Mouse (Mus musculus) small intestine, adult 2 months (tissue): ENCODE measurements around the gene Tff1. TPM values are rescaled to one million over a fixed set of nuclear protein-coding genes. Genes with fewer than 3 reads are reported as not detected.

Experiments
- H3K27ac ChIP-seq: fragments of 200-500 bp; 2 replicates; pipeline ENCODE4 v1.5.1; 2012; ENCODE audit warnings: low read depth, low read length, control low read depth, inconsistent platforms; ENCODE audit not compliant: insufficient read depth
- H3K27me3 ChIP-seq: fragments of 200-500 bp; 2 replicates; pipeline ENCODE4 v1.6.1; 2012; ENCODE audit warnings: mild to moderate bottlenecking, moderate library complexity, low read length, inconsistent platforms; ENCODE audit not compliant: control insufficient read depth, insufficient read depth
- H3K36me3 ChIP-seq: fragments of 200-500 bp; 2 replicates; pipeline ENCODE4 v1.6.1; 2012; ENCODE audit warnings: mild to moderate bottlenecking, low read length, control low read depth, inconsistent platforms; ENCODE audit not compliant: control insufficient read depth, insufficient read depth
- H3K4me1 ChIP-seq: fragments of 200-500 bp; 2 replicates; pipeline ENCODE4 v1.6.1; 2012; ENCODE audit warnings: low read length, inconsistent platforms, mixed read lengths; ENCODE audit not compliant: control insufficient read depth, insufficient read depth, insufficient read length
- H3K4me3 ChIP-seq: fragments of 200-500 bp; 2 replicates; pipeline ENCODE4 v1.5.1; 2012; ENCODE audit warnings: low read depth, mild to moderate bottlenecking, control low read depth, inconsistent platforms, low read length, moderate library complexity
- CTCF ChIP-seq: fragments of 200-500 bp; IDR thresholded peaks from 2 replicates; pipeline ENCODE4 v1.5.1; 2012; ENCODE audit warnings: low read depth, mild to moderate bottlenecking, control low read depth, inconsistent platforms, low read length, moderate library complexity, mixed read lengths; ENCODE audit not compliant: insufficient replicate concordance, insufficient read length; ENCODE audit errors: extremely low read depth
- POLR2A ChIP-seq: fragments of 200-500 bp; IDR thresholded peaks from 2 replicates; pipeline ENCODE4 v1.6.1; 2012; ENCODE audit warnings: low read depth, mild to moderate bottlenecking, control low read depth, inconsistent platforms, low read length, moderate library complexity
- WGBS: fragments of 180-500 bp; shearing (Covaris S2); methylation state at CpG from one replicate; pipeline ENCODE4 v1.1.7; 2018; 5-methylcytosine and 5-hydroxymethylcytosine counted together
- polyA plus RNA-seq: library from polyadenylated mRNA; depleted of rRNA; stranded (reverse); fragments of >200 nt; gene quantifications from 2 replicates; pipeline ENCODE4 v1.2.3, GENCODE M21; 2012; rRNA removed

Gene Tff1
- polyA plus RNA-seq, 1 experiment = 7.6 TPM

- Histone ChIP-seq H3K27me3 (no peaks in the 10 kb centered on the region), H3K4me3 (no peak overlapping the region)
- TF ChIP-seq CTCF = no peak
- TF ChIP-seq POLR2A = no peak
These were observed 39.4 kb downstream of the Tff1 start for GRCm38 (mm10) chr17:31125548-31126266.

GRCm38 (mm10) chr17:31121975-31122374, 43.1 kb downstream of the Tff1 start:
- TF ChIP-seq POLR2A (no peak), CTCF (peak; percentile 99)
- no peaks in the 10 kb centered on the region for H3K36me3 ChIP-seq
- H3K4me1 ChIP-seq = no peaks in the 10 kb centered on the region
- H3K27ac ChIP-seq = no peak overlapping the region
- no peak overlapping the region for H3K4me3 ChIP-seq
- WGBS = 5% methylated on average over 8 of the region's 8 CpGs
- H3K27me3 ChIP-seq = no peaks in the 10 kb centered on the region

More at GRCm38 (mm10) chr17:31125548-31126266, 39.4 kb downstream of the Tff1 start:
- 51% methylated on average over 9 of the region's 9 CpGs for WGBS
- Histone ChIP-seq H3K36me3 (no peaks in the 10 kb centered on the region), H3K27ac (no peak overlapping the region), H3K4me1 (peaks cover 4% of the 10 kb centered on the region; the same call in 1 of the 2 replicates)

GRCm38 (mm10) chr17:31119429-31119828, 45.6 kb downstream of the Tff1 start:
- Histone ChIP-seq H3K36me3 (no peaks in the 10 kb centered on the region), H3K4me3 (no peak overlapping the region), H3K27ac (no peak overlapping the region), H3K4me1 (no peaks in the 10 kb centered on the region), H3K27me3 (no peaks in the 10 kb centered on the region)
- WGBS = 4% methylated on average over 7 of the region's 7 CpGs
- TF ChIP-seq CTCF = peak; percentile 93; the same call in 1 of the 2 replicates
- TF ChIP-seq POLR2A = no peak

GRCm38 (mm10) chr17:31117946-31118345, 47.1 kb downstream of the Tff1 start:
- Histone ChIP-seq H3K27ac (no peak overlapping the region), H3K27me3 (no peaks in the 10 kb centered on the region), H3K4me1 (no peaks in the 10 kb centered on the region), H3K4me3 (no peak overlapping the region), H3K36me3 (no peaks in the 10 kb centered on the region)
- TF ChIP-seq POLR2A (no peak), CTCF (no peak)
- WGBS = 74% methylated on average over 5 of the region's 5 CpGs

GRCm38 (mm10) chr17:31116063-31116462, 49.0 kb downstream of the Tff1 start:
- TF ChIP-seq CTCF (no peak), POLR2A (no peak)
- WGBS = 44% methylated on average over 6 of the region's 6 CpGs
- H3K4me1 ChIP-seq = no peaks in the 10 kb centered on the region
- no peaks in the 10 kb centered on the region for H3K27me3 ChIP-seq
- no peak overlapping the region for H3K27ac ChIP-seq
- no peaks in the 10 kb centered on the region for H3K36me3 ChIP-seq
- no peak overlapping the region for H3K4me3 ChIP-seq

- Histone ChIP-seq H3K36me3 (no peaks in the 10 kb centered on the region), H3K4me3 (no peak overlapping the region), H3K4me1 (no peaks in the 10 kb centered on the region), H3K27ac (no peak overlapping the region), H3K27me3 (no peaks in the 10 kb centered on the region)
- no peak for TF ChIP-seq CTCF
- no peak for TF ChIP-seq POLR2A
- WGBS = 75% methylated on average over 9 of the region's 9 CpGs
These were observed 51.8 kb downstream of the Tff1 start for GRCm38 (mm10) chr17:31113191-31113856.

Other genes starting within 250 kb of the Tff1 start
- 0.10 TPM in 1 of 2 replicates, not detected in the other for gene Umodl1, start 210.6 kb downstream of the Tff1 start, polyA plus RNA-seq
- gene Abcg1, start 107.6 kb downstream of the Tff1 start, polyA plus RNA-seq = 1.6 and 2.5 TPM in 2 replicates
- gene Tff3, start 35.6 kb downstream of the Tff1 start, polyA plus RNA-seq = 5,248 and 10,550 TPM in 2 replicates
- gene Tff2, start 21.0 kb downstream of the Tff1 start, polyA plus RNA-seq = 19.0 and 10,568 TPM in 2 replicates
- 0.11 TPM in 1 of 2 replicates, not detected in the other for gene Tmprss3, start 33.7 kb upstream of the Tff1 start, polyA plus RNA-seq
- gene Ubash3a, start 42.6 kb upstream of the Tff1 start, polyA plus RNA-seq = 0.76 and 0.98 TPM in 2 replicates
- gene Rsph1, start 112.1 kb upstream of the Tff1 start, polyA plus RNA-seq = 0.46 TPM in 1 of 2 replicates, not detected in the other
- gene Slc37a1, start 121.5 kb upstream of the Tff1 start, polyA plus RNA-seq = 68.2 and 145 TPM in 2 replicates
- gene Pde9a, start 220.9 kb upstream of the Tff1 start, polyA plus RNA-seq = 112 and 394 TPM in 2 replicates